Mouse (Mus musculus): Measurements from ENCODE around the gene Pithd1. TPM values are rescaled to one million over a fixed set of nuclear protein-coding genes. Genes with fewer than 3 reads are reported as not detected.

The Pithd1 gene
- total RNA-seq, 2 experiments from 2014 or later, result 20.4 to 21.4 TPM

- no peak for DNase-seq
- intact Hi-C loops (cut with DNase I; ENCODE audit: low total_unique reads), result no loop called here
Measured at GRCm38 (mm10) chr4:135965113-135965512, 22.0 kb downstream of the Pithd1 start.

GRCm38 (mm10) chr4:135964426-135964825 is 22.6 kb downstream of the Pithd1 start:
- DNase-seq, result peak; percentile 51
- intact Hi-C loops (cut with DNase I; ENCODE audit: low total_unique reads), result no loop called here

GRCm38 (mm10) chr4:135963457-135964193 is 23.4 kb downstream of the Pithd1 start, which contains the start of gene Gale:
Gene Gale (plus strand): TSS chr4:135963727.
- intact Hi-C loops (cut with DNase I; ENCODE audit: low total_unique reads), result no loop called here
- peak; percentile 97 for DNase-seq

GRCm38 (mm10) chr4:135962946-135963345 is 24.1 kb downstream of the Pithd1 start:
- intact Hi-C loops (cut with DNase I; ENCODE audit: low total_unique reads), result no loop called here
- no peak for DNase-seq

- intact Hi-C loops (cut with DNase I; ENCODE audit: low total_unique reads), result no loop called here
- DNase-seq, result no peak
Measured at GRCm38 (mm10) chr4:135962198-135962597, 24.9 kb downstream of the Pithd1 start.

GRCm38 (mm10) chr4:135961709-135962108 is 25.4 kb downstream of the Pithd1 start:
- intact Hi-C loops (cut with DNase I; ENCODE audit: low total_unique reads), result no loop called here
- DNase-seq, result no peak

GRCm38 (mm10) chr4:135960717-135961116 is 26.3 kb downstream of the Pithd1 start:
- intact Hi-C loops (cut with DNase I; ENCODE audit: low total_unique reads), result no loop called here
- peak; percentile 80 for DNase-seq

- intact Hi-C loops (cut with DNase I; ENCODE audit: low total_unique reads), result no loop called here
- no peak for DNase-seq
Measured at GRCm38 (mm10) chr4:135958354-135958753, 28.7 kb downstream of the Pithd1 start.

- no peak for DNase-seq
- intact Hi-C loops (cut with DNase I; ENCODE audit: low total_unique reads), result no loop called here
Measured at GRCm38 (mm10) chr4:135955886-135956285, 31.2 kb downstream of the Pithd1 start.

GRCm38 (mm10) chr4:135954241-135954640 is 32.8 kb downstream of the Pithd1 start:
- peak; percentile 64 for DNase-seq
- intact Hi-C loops (cut with DNase I; ENCODE audit: low total_unique reads), result no loop called here

- no peak for DNase-seq
- intact Hi-C loops (cut with DNase I; ENCODE audit: low total_unique reads), result no loop called here
Measured at GRCm38 (mm10) chr4:135953179-135953578, 33.9 kb downstream of the Pithd1 start.

- DNase-seq, result no peak
- intact Hi-C loops (cut with DNase I; ENCODE audit: low total_unique reads), result no loop called here
Measured at GRCm38 (mm10) chr4:135951505-135951904, 35.6 kb downstream of the Pithd1 start.

GRCm38 (mm10) chr4:135950365-135950764 is 36.7 kb downstream of the Pithd1 start:
- no peak for DNase-seq
- intact Hi-C loops (cut with DNase I; ENCODE audit: low total_unique reads), result no loop called here

- DNase-seq, result no peak
- intact Hi-C loops (cut with DNase I; ENCODE audit: low total_unique reads), result no loop called here
Measured at GRCm38 (mm10) chr4:135949911-135950310, 37.2 kb downstream of the Pithd1 start.

GRCm38 (mm10) chr4:135949475-135949874 is 37.6 kb downstream of the Pithd1 start:
- no peak for DNase-seq
- intact Hi-C loops (cut with DNase I; ENCODE audit: low total_unique reads), result no loop called here

GRCm38 (mm10) chr4:135948142-135948541 is 38.9 kb downstream of the Pithd1 start:
- intact Hi-C loops (cut with DNase I; ENCODE audit: low total_unique reads), result no loop called here
- DNase-seq, result no peak

GRCm38 (mm10) chr4:135946659-135947301 is 40.3 kb downstream of the Pithd1 start:
- no peak for DNase-seq
- intact Hi-C loops (cut with DNase I; ENCODE audit: low total_unique reads), result no loop called here

- intact Hi-C loops (cut with DNase I; ENCODE audit: low total_unique reads), result no loop called here
- DNase-seq, result peak; percentile 97
Measured at GRCm38 (mm10) chr4:135946278-135946658, 40.8 kb downstream of the Pithd1 start, which contains the start of gene Hmgcl. Gene Hmgcl (plus strand): TSS chr4:135946448.

GRCm38 (mm10) chr4:135945706-135946105 is 41.4 kb downstream of the Pithd1 start:
- DNase-seq, result no peak
- intact Hi-C loops (cut with DNase I; ENCODE audit: low total_unique reads), result no loop called here

- intact Hi-C loops (cut with DNase I; ENCODE audit: low total_unique reads), result no loop called here
- peak; percentile 50 for DNase-seq
Measured at GRCm38 (mm10) chr4:135943389-135943788, 43.7 kb downstream of the Pithd1 start.

GRCm38 (mm10) chr4:135942193-135942592 is 44.9 kb downstream of the Pithd1 start:
- no peak for DNase-seq
- intact Hi-C loops (cut with DNase I; ENCODE audit: low total_unique reads), result no loop called here

All from gastrocnemius, postnatal 14 days (tissue).